Mouse (Mus musculus) heart, embryonic 13.5 days (tissue): ENCODE measurements around the gene Kcnk18. TPM values are rescaled to one million over a fixed set of nuclear protein-coding genes. Genes with fewer than 3 reads are reported as not detected.
A peak's percentile ranks its signal among the peaks of the same experiment; 100 is the strongest.

ENCODE experiments used
- ATAC-seq: fragments of 200-750 bp; cut with Nextera tagmentation; 2 replicates; pipeline ENCODE4 v1.8.0; 2017; ENCODE audit warnings: moderate TSS enrichment; ENCODE audit not compliant: insufficient number of reproducible peaks, low FRiP score, low TSS enrichment; ENCODE audit errors: extremely low read depth
- H3K27ac ChIP-seq: fragments of 300-500 bp; sonication (generic); replicated peaks from 2 replicates; pipeline ENCODE4 v1.5.1; 2015; ENCODE audit warnings: moderate library complexity, mild to moderate bottlenecking, inconsistent platforms
- H3K27me3 ChIP-seq: fragments of 300-500 bp; sonication (generic); replicated peaks from 2 replicates; pipeline ENCODE4 v1.6.1; 2015; ENCODE audit warnings: mild to moderate bottlenecking, inconsistent platforms
- H3K36me3 ChIP-seq: fragments of 300-500 bp; sonication (generic); 2 replicates; pipeline ENCODE4 v1.6.1; 2015; ENCODE audit warnings: mild to moderate bottlenecking, inconsistent platforms
- H3K4me1 ChIP-seq: fragments of 300-500 bp; sonication (generic); 2 replicates; pipeline ENCODE4 v1.6.1; 2015; ENCODE audit warnings: inconsistent platforms
- H3K4me2 ChIP-seq: fragments of 300-500 bp; sonication (generic); 2 replicates; pipeline ENCODE4 v1.6.1; 2015; ENCODE audit warnings: inconsistent platforms, mild to moderate bottlenecking, moderate library complexity
- H3K4me3 ChIP-seq: fragments of 300-500 bp; sonication (generic); 2 replicates; pipeline ENCODE4 v1.5.1; 2015; ENCODE audit warnings: moderate library complexity, mild to moderate bottlenecking, inconsistent platforms
- H3K9ac ChIP-seq: fragments of 300-500 bp; sonication (generic); 2 replicates; pipeline ENCODE4 v1.6.1; 2015; ENCODE audit warnings: inconsistent platforms, mild to moderate bottlenecking, moderate library complexity
- H3K9me3 ChIP-seq: fragments of 300-500 bp; sonication (generic); 2 replicates; pipeline ENCODE4 v1.6.1; 2016; ENCODE audit warnings: inconsistent platforms
- WGBS: fragments of 180-500 bp; shearing (Covaris S2); methylation state at CpG from one replicate; pipeline ENCODE4 v1.1.7; 2015; ENCODE audit warnings: mixed read lengths; 5-methylcytosine and 5-hydroxymethylcytosine counted together
- polyA plus RNA-seq: library from polyadenylated mRNA; unstranded; fragments of >200 nt; fragmentation: Nextera tagmentation; extraction: Ambion mirVana; gene quantifications from 2 replicates; pipeline ENCODE4 v1.2.1, GENCODE M21; 2015

Gene Kcnk18
- not detected in 2 replicates for polyA plus RNA-seq

DNA sequence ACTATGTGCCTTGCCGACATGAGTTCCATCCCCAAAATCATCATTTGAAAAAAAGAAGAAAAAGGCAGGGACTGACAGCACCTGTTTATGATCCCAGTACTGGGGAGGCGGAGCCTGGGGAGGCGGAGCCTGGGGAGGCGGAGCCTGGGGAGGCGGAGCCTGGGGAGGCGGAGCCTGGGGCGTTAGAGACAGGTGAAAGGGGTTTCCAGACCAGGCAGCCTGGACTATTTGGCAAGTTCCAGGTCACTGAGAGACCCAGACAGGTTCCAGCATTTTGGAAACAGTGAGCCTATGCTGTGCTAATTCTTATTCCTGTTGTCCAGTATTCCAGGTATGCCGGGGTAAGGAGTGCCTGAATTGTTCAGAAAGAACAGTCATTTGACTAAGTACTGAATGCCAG is at the start of gene Kcnk18:
Kcnk18 (plus strand) TSS at position 224 of the 400 bp plus-strand sequence.
- Histone ChIP-seq H3K4me2 (no peak within 1 kb of the TSS), H3K9ac (no peak within 1 kb of the TSS), H3K4me3 (no peak within 1 kb of the TSS), H3K27ac (no peak within 1 kb of the TSS), H3K9me3 (no peaks in the 10 kb centered on the region), H3K36me3 (no peaks in the 10 kb centered on the region), H3K4me1 (no peaks in the 10 kb centered on the region), H3K27me3 (peaks cover 28% of the 10 kb centered on the region; the same call in 1 of the 2 replicates)
- WGBS: 84% methylated on average over 8 of the region's 8 CpGs
- no peak for ATAC-seq

DNA sequence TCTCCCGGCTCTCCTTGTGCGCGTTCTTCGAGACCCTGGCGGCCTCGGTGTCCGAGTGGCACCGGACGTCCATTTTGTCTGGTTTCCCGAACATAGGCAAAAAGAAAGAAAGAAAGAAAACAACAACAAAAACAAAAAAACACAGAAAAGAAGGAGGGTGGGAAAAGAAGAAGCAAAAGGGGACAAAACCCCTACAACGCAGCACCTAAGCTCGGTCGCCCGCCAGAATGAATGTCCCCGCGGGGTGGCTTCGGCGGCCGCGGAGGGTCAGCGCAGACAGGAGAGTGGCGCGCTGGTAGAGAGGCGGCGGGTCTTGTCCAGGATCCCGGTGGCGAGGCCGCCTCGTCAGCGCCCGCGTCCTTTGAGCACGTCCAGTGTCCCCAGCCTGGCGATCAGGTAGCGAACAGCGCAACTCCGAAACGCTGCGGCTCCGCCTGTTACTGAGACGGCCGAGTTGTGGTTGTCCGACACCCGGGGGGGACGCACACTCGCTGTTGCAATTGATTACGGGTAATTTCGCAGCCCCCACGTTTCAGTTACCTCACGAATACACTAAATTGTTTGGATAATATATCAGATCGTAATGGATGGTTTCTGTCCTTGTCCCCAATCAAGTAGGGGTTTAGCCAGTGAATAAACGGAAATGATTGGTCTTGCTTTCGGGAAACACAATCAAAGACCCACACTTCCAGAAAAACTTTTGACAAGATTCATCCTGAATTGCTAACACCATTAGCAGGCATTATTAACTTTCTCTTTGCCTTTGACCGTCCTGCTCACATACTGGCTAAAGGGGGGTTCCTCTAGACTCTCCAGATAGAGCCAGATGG is 48.9 kb upstream of the Kcnk18 start, which contains the start of gene Vax1:
Vax1 (minus strand) TSS at position 121 of the 830 bp plus-strand sequence.
- Histone ChIP-seq H3K4me3 (peak within 1 kb of the TSS; percentile 43), H3K27ac (no peak within 1 kb of the TSS), H3K27me3 (peaks cover 100% of the 10 kb centered on the region), H3K4me1 (peaks cover 41% of the 10 kb centered on the region), H3K9ac (peak within 1 kb of the TSS; percentile 37; the same call in 1 of the 2 replicates), H3K4me2 (peak within 1 kb of the TSS; percentile 67), H3K9me3 (no peaks in the 10 kb centered on the region), H3K36me3 (no peaks in the 10 kb centered on the region)
- no peak for ATAC-seq
- WGBS: under 1% methylated on average over 54 of the region's 54 CpGs

DNA sequence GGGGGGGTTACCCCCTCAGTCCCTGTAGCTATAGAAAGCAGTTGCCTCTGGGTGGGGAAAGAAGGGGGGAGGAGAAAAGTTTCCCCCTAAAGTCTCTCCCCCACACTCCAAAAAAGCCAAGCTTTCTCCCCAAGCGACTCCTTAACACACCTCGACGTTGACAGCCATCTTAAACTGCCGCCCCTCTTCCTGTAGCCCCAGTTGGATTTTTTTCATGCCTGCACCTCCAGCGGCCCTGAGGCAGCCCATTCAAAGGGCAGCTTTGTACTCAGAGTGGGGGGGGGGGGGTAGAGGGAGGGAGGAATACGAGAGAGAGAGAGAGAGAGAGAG is 48.3 kb upstream of the Kcnk18 start:
- no peak for ATAC-seq
- Histone ChIP-seq H3K4me1 (peaks cover 41% of the 10 kb centered on the region), H3K4me2 (peak overlapping the region; percentile 67; the same call in 1 of the 2 replicates), H3K36me3 (no peaks in the 10 kb centered on the region), H3K9ac (no peak overlapping the region), H3K9me3 (no peaks in the 10 kb centered on the region), H3K27ac (no peak overlapping the region), H3K4me3 (peak overlapping the region; percentile 43), H3K27me3 (peaks cover 100% of the 10 kb centered on the region)
- 2% methylated on average over 6 of the region's 6 CpGs for WGBS

DNA sequence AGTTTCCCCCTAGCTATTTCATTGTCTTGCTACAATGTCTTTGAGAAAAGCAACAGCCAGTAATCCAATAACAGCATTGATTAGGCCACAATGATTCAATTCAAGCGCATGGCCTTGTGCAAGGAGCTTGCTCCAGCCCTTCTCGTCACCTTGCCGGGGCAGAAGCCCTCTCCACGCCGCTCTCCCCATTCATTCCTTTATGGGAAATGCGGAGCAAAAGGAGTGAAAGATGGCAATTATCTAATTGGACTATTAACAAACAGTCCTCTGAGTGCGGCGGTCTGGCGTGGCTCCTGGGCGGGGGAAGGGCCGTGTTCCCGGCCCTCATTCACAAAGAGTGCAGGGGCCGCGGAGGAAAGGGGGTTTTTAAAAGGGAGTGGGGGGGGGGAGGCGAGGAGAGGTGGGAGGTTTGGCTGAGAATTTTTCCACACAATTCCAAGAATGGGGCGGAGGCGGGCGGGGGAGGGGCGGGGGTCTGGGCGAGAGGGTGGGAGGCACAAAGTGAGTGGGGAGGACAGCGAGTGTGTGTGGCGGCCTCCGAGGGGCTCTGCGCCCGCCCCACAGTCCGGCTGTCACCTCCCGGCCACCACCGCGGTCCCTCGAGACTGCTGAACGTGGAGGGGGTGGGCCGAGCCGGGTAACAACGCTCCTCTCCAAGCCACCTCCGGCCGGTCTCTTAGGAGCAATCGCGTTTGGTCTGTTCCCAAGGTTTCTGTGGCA is 47.7 kb upstream of the Kcnk18 start:
- H3K36me3 ChIP-seq: no peaks in the 10 kb centered on the region
- H3K27me3 ChIP-seq: peaks cover 100% of the 10 kb centered on the region
- no peak for ATAC-seq
- no peak overlapping the region for H3K9ac ChIP-seq
- WGBS: under 1% methylated on average over 35 of the region's 38 CpGs
- H3K4me1 ChIP-seq: peaks cover 36% of the 10 kb centered on the region
- peak overlapping the region; percentile 36 for H3K4me2 ChIP-seq
- H3K4me3 ChIP-seq: peak overlapping the region; percentile 22
- H3K27ac ChIP-seq: no peak overlapping the region
- no peaks in the 10 kb centered on the region for H3K9me3 ChIP-seq

DNA sequence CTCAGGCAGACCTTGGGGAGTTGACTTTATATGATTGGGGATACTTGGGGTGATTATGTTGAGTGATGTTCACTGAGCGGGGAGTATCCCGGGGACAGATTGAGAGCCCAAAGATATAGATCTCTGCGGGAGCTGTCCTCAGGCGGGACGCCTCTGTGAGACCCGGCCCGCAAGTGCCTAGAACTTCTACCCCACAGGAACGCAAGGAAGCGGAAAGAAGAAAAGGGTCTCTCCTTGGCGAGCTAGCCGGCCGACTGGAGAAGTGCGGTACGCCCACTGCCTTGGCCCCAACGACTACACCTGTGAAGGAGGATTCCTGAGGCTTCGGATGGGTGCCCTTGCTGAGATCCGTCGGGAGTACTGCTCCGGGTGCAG is 47.2 kb upstream of the Kcnk18 start:
- no peak for ATAC-seq
- Histone ChIP-seq H3K9ac (no peak overlapping the region), H3K36me3 (no peaks in the 10 kb centered on the region), H3K9me3 (no peaks in the 10 kb centered on the region), H3K27ac (no peak overlapping the region), H3K27me3 (peaks cover 100% of the 10 kb centered on the region), H3K4me2 (no peak overlapping the region), H3K4me1 (peaks cover 30% of the 10 kb centered on the region), H3K4me3 (peak overlapping the region; percentile 22)
- under 1% methylated on average over 19 of the region's 19 CpGs for WGBS

DNA sequence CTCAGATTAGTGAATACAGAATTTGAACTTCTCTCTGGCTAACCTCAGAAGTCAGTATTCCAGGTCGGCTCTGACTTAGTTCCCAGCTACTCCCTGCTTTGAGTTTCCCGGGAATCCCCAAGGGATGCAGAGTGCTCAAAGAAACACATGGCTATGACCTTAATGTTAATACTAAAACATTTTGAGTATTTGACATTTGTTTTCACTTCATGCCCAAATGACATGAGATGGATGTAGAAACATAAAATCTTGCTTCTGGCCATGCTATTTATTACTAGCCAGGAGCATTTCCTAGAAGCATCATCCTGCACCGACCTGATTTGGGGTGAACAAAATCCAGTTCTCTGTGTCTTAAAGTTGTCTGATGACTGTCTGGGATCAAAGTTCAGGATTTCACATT is 46.2 kb upstream of the Kcnk18 start:
- ATAC-seq: no peak
- H3K4me3 ChIP-seq: no peak overlapping the region
- no peak overlapping the region for H3K27ac ChIP-seq
- H3K36me3 ChIP-seq: no peaks in the 10 kb centered on the region
- H3K27me3 ChIP-seq: peaks cover 99% of the 10 kb centered on the region
- 3% methylated on average over 3 of the region's 3 CpGs for WGBS
- H3K9me3 ChIP-seq: no peaks in the 10 kb centered on the region
- no peak overlapping the region for H3K4me2 ChIP-seq
- H3K9ac ChIP-seq: no peak overlapping the region
- H3K4me1 ChIP-seq: peaks cover 29% of the 10 kb centered on the region

DNA sequence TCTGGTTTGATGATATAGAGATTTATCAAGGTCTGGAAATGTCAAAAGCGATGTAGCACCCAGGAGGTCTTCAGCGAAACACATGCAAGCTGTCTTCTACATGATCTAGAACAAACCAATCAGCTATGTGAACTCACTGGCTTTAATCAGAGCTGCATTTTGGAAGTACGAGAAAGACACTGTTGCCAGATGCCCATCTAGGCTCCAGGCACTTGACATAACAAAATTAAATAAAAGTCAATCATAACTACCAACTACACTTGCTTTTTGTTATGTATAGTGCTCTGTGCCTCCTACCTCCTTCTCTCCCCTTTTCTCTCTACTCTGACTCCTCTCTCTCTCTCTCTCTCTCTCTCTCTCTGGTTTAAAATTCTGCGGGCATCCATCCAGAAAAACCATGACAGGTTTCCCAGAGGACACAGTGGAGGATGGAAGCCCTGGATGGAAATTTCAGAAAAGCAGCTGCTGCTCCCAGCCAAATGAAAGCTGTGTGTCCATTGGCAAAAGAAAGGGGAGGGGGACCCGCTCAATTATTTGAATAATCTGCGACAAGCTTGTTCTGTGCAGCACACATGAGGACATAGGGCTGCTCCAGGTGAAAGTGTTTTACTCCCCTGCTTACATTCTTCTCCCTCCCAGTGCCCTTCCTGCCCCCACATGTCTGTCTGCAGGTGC is 45.5 kb upstream of the Kcnk18 start:
- H3K27ac ChIP-seq: no peak overlapping the region
- H3K36me3 ChIP-seq: no peaks in the 10 kb centered on the region
- no peak overlapping the region for H3K4me2 ChIP-seq
- H3K4me1 ChIP-seq: peaks cover 29% of the 10 kb centered on the region
- no peak overlapping the region for H3K4me3 ChIP-seq
- H3K9ac ChIP-seq: no peak overlapping the region
- WGBS: 15% methylated on average over 6 of the region's 6 CpGs
- no peaks in the 10 kb centered on the region for H3K9me3 ChIP-seq
- H3K27me3 ChIP-seq: peaks cover 99% of the 10 kb centered on the region
- no peak for ATAC-seq

DNA sequence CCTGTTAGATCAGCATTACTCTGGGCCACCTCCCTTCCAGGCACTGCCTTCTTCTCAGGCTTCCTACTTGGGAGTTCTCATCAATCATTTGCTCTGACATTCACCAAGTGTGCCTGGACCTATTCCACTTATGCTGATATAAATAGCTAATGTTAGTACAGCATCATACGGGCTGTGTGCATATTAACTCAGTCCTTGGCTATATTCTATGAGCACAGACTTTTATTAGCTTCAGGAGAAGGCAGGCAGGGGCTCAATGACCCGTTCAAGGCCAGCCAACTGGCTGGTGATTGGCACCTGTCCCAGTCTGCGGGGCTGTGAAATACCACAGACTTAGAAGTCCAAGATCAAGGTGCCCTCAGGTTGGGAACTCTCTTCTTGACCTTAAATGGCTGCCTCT is 35.0 kb upstream of the Kcnk18 start:
- Histone ChIP-seq H3K36me3 (no peaks in the 10 kb centered on the region), H3K4me1 (peaks cover 8% of the 10 kb centered on the region; the same call in 1 of the 2 replicates), H3K27me3 (peaks cover 87% of the 10 kb centered on the region), H3K9me3 (no peaks in the 10 kb centered on the region), H3K27ac (no peak overlapping the region), H3K4me2 (no peak overlapping the region), H3K9ac (no peak overlapping the region), H3K4me3 (no peak overlapping the region)
- 24% methylated on average over 3 of the region's 3 CpGs for WGBS
- no peak for ATAC-seq

DNA sequence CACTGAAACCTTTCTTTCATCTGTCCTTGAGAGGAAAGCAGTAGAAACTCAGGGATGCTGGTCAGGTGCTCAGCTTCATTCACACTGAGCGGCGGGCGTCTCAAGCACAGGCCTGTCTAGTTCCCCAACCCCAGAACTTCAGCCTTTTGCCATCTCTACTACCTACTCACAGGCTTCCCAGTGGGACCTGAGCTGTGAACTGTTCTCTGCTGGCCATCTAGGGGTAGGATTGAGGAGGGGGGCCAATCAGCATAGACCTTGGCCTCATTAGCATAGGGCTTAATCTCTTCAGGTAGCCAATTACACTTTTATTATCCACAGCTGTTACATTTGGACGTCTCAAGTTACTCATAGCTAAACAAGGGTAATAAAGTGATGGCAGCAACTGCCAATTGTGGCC is 30.0 kb upstream of the Kcnk18 start:
- Histone ChIP-seq H3K9ac (no peak overlapping the region), H3K4me3 (no peak overlapping the region), H3K9me3 (no peaks in the 10 kb centered on the region), H3K4me1 (peaks cover 7% of the 10 kb centered on the region), H3K36me3 (no peaks in the 10 kb centered on the region), H3K27me3 (peaks cover 92% of the 10 kb centered on the region), H3K4me2 (no peak overlapping the region), H3K27ac (no peak overlapping the region)
- no peak for ATAC-seq
- WGBS: 19% methylated on average over 4 of the region's 4 CpGs

DNA sequence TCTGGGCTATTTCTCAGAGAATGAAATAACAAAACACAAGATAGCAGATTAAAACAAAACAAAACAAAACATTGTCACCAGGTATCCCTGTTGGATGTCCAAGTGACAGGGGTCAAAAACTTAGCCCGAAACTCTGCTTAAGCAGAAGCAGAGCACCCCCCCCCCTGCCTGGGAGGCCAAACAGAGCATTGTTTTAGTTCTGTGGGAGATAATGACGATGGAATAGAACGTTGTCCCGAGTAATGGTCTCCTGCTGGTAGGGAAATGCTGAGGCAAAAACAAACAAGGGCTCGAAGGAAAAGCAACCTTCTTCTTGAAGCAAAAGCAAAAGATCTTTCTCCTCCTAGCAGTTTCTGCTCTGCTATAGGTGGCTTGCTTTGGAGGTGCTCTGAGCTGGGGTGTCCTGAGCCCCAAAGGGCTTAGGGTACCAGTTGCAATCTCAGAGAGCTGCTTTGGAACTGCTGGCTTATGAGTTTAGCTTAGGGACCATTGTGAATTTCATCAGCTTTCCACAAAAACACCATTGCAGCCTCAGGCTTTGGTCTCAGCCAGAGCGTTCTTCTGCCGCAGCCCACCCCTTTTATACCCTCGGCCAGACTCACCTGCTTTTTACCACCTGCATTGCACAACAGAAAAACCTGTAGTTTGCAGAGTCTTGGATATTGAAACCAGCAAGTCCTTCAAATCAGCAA is 28.4 kb upstream of the Kcnk18 start:
- Histone ChIP-seq H3K9ac (no peak overlapping the region), H3K27me3 (peaks cover 95% of the 10 kb centered on the region), H3K4me3 (no peak overlapping the region), H3K9me3 (no peaks in the 10 kb centered on the region), H3K4me1 (peaks cover 9% of the 10 kb centered on the region), H3K27ac (no peak overlapping the region), H3K36me3 (no peaks in the 10 kb centered on the region), H3K4me2 (no peak overlapping the region)
- no peak for ATAC-seq
- WGBS: under 1% methylated on average over 8 of the region's 8 CpGs

DNA sequence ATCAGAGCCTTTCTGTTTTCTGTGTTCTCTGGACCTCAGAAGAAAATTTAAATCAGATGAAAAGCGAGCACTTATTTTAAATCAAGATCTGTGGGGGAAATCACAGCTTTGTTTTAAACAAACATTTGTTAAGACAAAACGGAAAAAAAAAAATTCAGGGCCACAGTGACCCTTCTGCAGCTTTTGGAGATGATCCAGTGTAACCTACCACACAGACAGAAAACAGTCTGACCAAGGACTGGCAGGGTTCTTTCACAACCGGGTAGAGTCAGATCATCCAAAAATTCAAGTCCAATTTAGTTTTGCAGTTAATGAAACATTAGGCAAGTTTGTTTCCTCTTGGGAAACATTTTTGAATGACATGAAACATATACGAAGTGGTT is 27.9 kb upstream of the Kcnk18 start:
- no peak overlapping the region for H3K27ac ChIP-seq
- H3K27me3 ChIP-seq: peaks cover 95% of the 10 kb centered on the region
- H3K4me3 ChIP-seq: no peak overlapping the region
- no peak for ATAC-seq
- H3K9me3 ChIP-seq: no peaks in the 10 kb centered on the region
- H3K36me3 ChIP-seq: no peaks in the 10 kb centered on the region
- no peak overlapping the region for H3K4me2 ChIP-seq
- no peak overlapping the region for H3K9ac ChIP-seq
- 15% methylated on average over 4 of the region's 4 CpGs for WGBS
- H3K4me1 ChIP-seq: peaks cover 9% of the 10 kb centered on the region
